Mouse (Mus musculus) CH12.LX (cell line): ENCODE results near the gene Pgc. TPM values are rescaled to one million over a fixed set of nuclear protein-coding genes. Genes with fewer than 3 reads are reported as not detected.

Experiments
- DNase-seq: peaks from one replicate; pipeline ENCODE4 v3.0.0-alpha.2; 2013; ENCODE audit errors: extremely low read depth
- H3K27ac ChIP-seq: 2 replicates; pipeline ENCODE4 v1.5.1; 2012; ENCODE audit warnings: low read depth, mild to moderate bottlenecking, control low read depth, moderate library complexity; ENCODE audit not compliant: insufficient read depth
- H3K27me3 ChIP-seq: replicated peaks from 2 replicates; pipeline ENCODE3; 2012; ENCODE audit warnings: inconsistent platforms
- H3K36me3 ChIP-seq, 2 experiments: replicated peaks in 1 of 2; 2 replicates each; pipeline versions ENCODE3 to v1.6.1; 2012; ENCODE audit warnings: inconsistent platforms in 1 of 2, low read length in 1 of 2, mild to moderate bottlenecking in 1 of 2, mixed read lengths in 1 of 2, moderate library complexity in 1 of 2; ENCODE audit not compliant: control insufficient read depth in 1 of 2, insufficient read depth in 1 of 2
- H3K4me1 ChIP-seq, 2 experiments: 2 replicates each; pipeline ENCODE4 v1.6.1; 2012; ENCODE audit warnings: inconsistent platforms in 1 of 2, moderate library complexity in 1 of 2; ENCODE audit not compliant: insufficient read depth in 2 of 2, control insufficient read depth in 1 of 2
- H3K4me2 ChIP-seq: 2 replicates; pipeline ENCODE4 v1.6.1; 2012; ENCODE audit warnings: low read depth, mild to moderate bottlenecking, control low read depth; ENCODE audit not compliant: poor library complexity, insufficient read depth, severe bottlenecking
- H3K4me3 ChIP-seq, 3 experiments: fragments of 150-350 bp in 1 of 3; sonication (generic) in 1 of 3; replicated peaks in 1 of 3; 2 replicates each; pipeline versions ENCODE3 to v1.5.1; 2011 to 2012; ENCODE audit warnings: low read depth in 2 of 3, low read length in 2 of 3, mild to moderate bottlenecking in 2 of 3, moderate library complexity in 2 of 3, control low read depth in 1 of 3, improper control_type of control experiment in 1 of 3, inconsistent platforms in 1 of 3, mixed read lengths in 1 of 3; ENCODE audit not compliant: poor library complexity in 1 of 3
- H3K79me2 ChIP-seq: replicated peaks from 2 replicates; pipeline ENCODE4 v1.6.1; 2012; ENCODE audit warnings: mild to moderate bottlenecking, moderate library complexity; ENCODE audit not compliant: control insufficient read depth, poor library complexity, insufficient read depth, severe bottlenecking; ENCODE audit errors: extremely low read depth
- H3K9ac ChIP-seq: 2 replicates; pipeline ENCODE4 v1.6.1; 2012; ENCODE audit warnings: low read depth, mild to moderate bottlenecking, control low read depth, moderate library complexity; ENCODE audit not compliant: insufficient read depth
- H3K9me3 ChIP-seq: replicated peaks from 2 replicates; pipeline ENCODE3; 2012; ENCODE audit warnings: low read length, inconsistent platforms, mixed read lengths
- BHLHE40 ChIP-seq: IDR thresholded peaks from 2 replicates; pipeline ENCODE4 v1.6.1; 2011; ENCODE audit warnings: mild to moderate bottlenecking, low read depth, low read length, improper control_type of control experiment
- CHD1 ChIP-seq: IDR thresholded peaks from 2 replicates; pipeline ENCODE4 v1.6.1; 2012; ENCODE audit warnings: low read depth, low read length, improper control_type of control experiment, inconsistent platforms
- CHD2 ChIP-seq: IDR thresholded peaks from 2 replicates; pipeline ENCODE4 v1.6.1; 2011; ENCODE audit warnings: low read length, improper control_type of control experiment
- CTCF ChIP-seq, 2 experiments: IDR thresholded peaks in 1 of 2; conservative IDR thresholded peaks in 1 of 2; 2 replicates each; pipeline ENCODE4 v1.5.1; 2011 to 2012; ENCODE audit warnings: low read depth in 2 of 2, low read length in 2 of 2, improper control_type of control experiment in 1 of 2, inconsistent platforms in 1 of 2, mild to moderate bottlenecking in 1 of 2, moderate library complexity in 1 of 2
- E2F4 ChIP-seq: IDR thresholded peaks from 2 replicates; pipeline ENCODE4 v1.6.1; 2011; ENCODE audit warnings: low read depth, low read length, improper control_type of control experiment; ENCODE audit not compliant: insufficient replicate concordance
- ELF1 ChIP-seq: IDR thresholded peaks from 2 replicates; pipeline ENCODE4 v1.6.1; 2014; ENCODE audit warnings: low read depth, mild to moderate bottlenecking, inconsistent platforms, low read length, improper control_type of control experiment
- EP300 ChIP-seq: IDR thresholded peaks from 2 replicates; pipeline ENCODE4 v1.6.1; 2011; ENCODE audit warnings: low read length, improper control_type of control experiment
- ETS1 ChIP-seq: conservative IDR thresholded peaks from 2 replicates; pipeline ENCODE4 v1.6.1; 2012; ENCODE audit warnings: low read depth, mild to moderate bottlenecking, inconsistent platforms, low read length, improper control_type of control experiment, moderate library complexity
- HCFC1 ChIP-seq: IDR thresholded peaks from 2 replicates; pipeline ENCODE4 v1.6.1; 2012; ENCODE audit warnings: low read depth, mild to moderate bottlenecking, inconsistent platforms, low read length, improper control_type of control experiment
- IRF4 ChIP-seq: IDR thresholded peaks from 2 replicates; pipeline ENCODE4 v1.6.1; 2014; ENCODE audit warnings: low read depth, mild to moderate bottlenecking, inconsistent platforms, low read length, improper control_type of control experiment
- JUN ChIP-seq: IDR thresholded peaks from 2 replicates; pipeline ENCODE4 v1.6.1; 2011; ENCODE audit warnings: low read depth, mild to moderate bottlenecking, low read length, improper control_type of control experiment, moderate library complexity; ENCODE audit not compliant: insufficient read depth
- JUND ChIP-seq: conservative IDR thresholded peaks from 2 replicates; pipeline ENCODE4 v1.6.1; 2011; ENCODE audit warnings: low read depth, low read length, improper control_type of control experiment
- KAT2A ChIP-seq: IDR thresholded peaks from 2 replicates; pipeline ENCODE4 v1.6.1; 2012; ENCODE audit warnings: low read length, improper control_type of control experiment, inconsistent platforms; ENCODE audit not compliant: insufficient replicate concordance
- MAFK ChIP-seq: IDR thresholded peaks from 2 replicates; pipeline ENCODE4 v1.6.1; 2011; ENCODE audit warnings: low read length, improper control_type of control experiment; ENCODE audit not compliant: insufficient replicate concordance
- MAX ChIP-seq: IDR thresholded peaks from 2 replicates; pipeline ENCODE4 v1.6.1; 2011; ENCODE audit warnings: low read length, improper control_type of control experiment
- MAZ ChIP-seq: IDR thresholded peaks from 2 replicates; pipeline ENCODE4 v1.6.1; 2012; ENCODE audit warnings: low read depth, mild to moderate bottlenecking, inconsistent platforms, low read length, improper control_type of control experiment, moderate library complexity
- MEF2A ChIP-seq: IDR thresholded peaks from 2 replicates; pipeline ENCODE4 v1.6.1; 2014; ENCODE audit warnings: low read depth, mild to moderate bottlenecking, inconsistent platforms, low read length, improper control_type of control experiment, borderline replicate concordance
- MXI1 ChIP-seq: IDR thresholded peaks from 2 replicates; pipeline ENCODE4 v1.6.1; 2011; ENCODE audit warnings: mild to moderate bottlenecking, low read depth, low read length, improper control_type of control experiment
- MYC ChIP-seq: IDR thresholded peaks from 2 replicates; pipeline ENCODE4 v1.6.1; 2011; ENCODE audit warnings: low read depth, mild to moderate bottlenecking, improper control_type of control experiment, low read length
- NRF1 ChIP-seq: IDR thresholded peaks from 2 replicates; pipeline ENCODE4 v1.6.1; 2014; ENCODE audit warnings: low read depth, mild to moderate bottlenecking, inconsistent platforms, low read length, improper control_type of control experiment, moderate library complexity
- PAX5 ChIP-seq: IDR thresholded peaks from 2 replicates; pipeline ENCODE4 v1.6.1; 2012; ENCODE audit warnings: low read length, inconsistent platforms, mixed read lengths
- POLR2AphosphoS2 ChIP-seq: IDR thresholded peaks from 2 replicates; pipeline ENCODE4 v1.6.1; 2011; ENCODE audit warnings: low read depth, low read length, improper control_type of control experiment
- RAD21 ChIP-seq: IDR thresholded peaks from 2 replicates; pipeline ENCODE4 v1.6.1; 2011; ENCODE audit warnings: low read depth, mild to moderate bottlenecking, low read length, improper control_type of control experiment, moderate library complexity
- RCOR1 ChIP-seq: conservative IDR thresholded peaks from 2 replicates; pipeline ENCODE4 v1.6.1; 2012; ENCODE audit warnings: low read depth, mild to moderate bottlenecking, inconsistent platforms, low read length, improper control_type of control experiment
- SIN3A ChIP-seq: IDR thresholded peaks from 2 replicates; pipeline ENCODE4 v1.6.1; 2012; ENCODE audit warnings: low read length, improper control_type of control experiment, inconsistent platforms
- SMC3 ChIP-seq: IDR thresholded peaks from 2 replicates; pipeline ENCODE4 v1.6.1; 2011; ENCODE audit warnings: low read depth, low read length, improper control_type of control experiment
- TBP ChIP-seq: conservative IDR thresholded peaks from 2 replicates; pipeline ENCODE4 v1.6.1; 2011; ENCODE audit warnings: low read depth, low read length, improper control_type of control experiment
- TCF12 ChIP-seq: IDR thresholded peaks from 2 replicates; pipeline ENCODE4 v1.6.1; 2014; ENCODE audit warnings: low read depth, mild to moderate bottlenecking, inconsistent platforms, low read length, improper control_type of control experiment
- UBTF ChIP-seq: IDR thresholded peaks from 2 replicates; pipeline ENCODE4 v1.6.1; 2012; ENCODE audit warnings: low read depth, mild to moderate bottlenecking, inconsistent platforms, low read length, improper control_type of control experiment, moderate library complexity
- USF1 ChIP-seq: IDR thresholded peaks from 2 replicates; pipeline ENCODE4 v1.6.1; 2014; ENCODE audit warnings: low read depth, mild to moderate bottlenecking, inconsistent platforms, low read length, improper control_type of control experiment
- ZNF384 ChIP-seq: IDR thresholded peaks from 2 replicates; pipeline ENCODE4 v1.6.1; 2012; ENCODE audit warnings: low read depth, low read length, improper control_type of control experiment, inconsistent platforms
- dilution Hi-C: fragments of 300-500 bp; cut with MboI; formaldehyde crosslinking; loops from 2 replicates; pipeline ENCODE4 v1.14.3; 2020; ENCODE audit warnings: low sequenced_read_pairs; ENCODE audit not compliant: extremely low pct_unique_long_range_greater_than_20kb, extremely low pct_ligation_motif_present
- in situ Hi-C: fragments of 300-500 bp; cut with MboI; formaldehyde crosslinking; loops from 3 replicates; pipeline ENCODE4 v1.14.3; 2019; ENCODE audit warnings: low sequenced_read_pairs, low pct_ligation_motif_present, low pct_unique_long_range_greater_than_20kb, mixed read lengths
- polyA plus RNA-seq: library from polyadenylated mRNA; unstranded; fragments of >175 nt; gene quantifications from 2 replicates; pipeline ENCODE4 v1.2.1, GENCODE M21; 2012; ENCODE audit warnings: low read depth; ENCODE audit not compliant: insufficient read length
- total RNA-seq, 2 experiments: library from RNA; depleted of rRNA; stranded (reverse); fragments of 300-350 nt in 1 of 2; fragments of >200 nt in 1 of 2; gene quantifications; 2 replicates each; pipeline ENCODE4 v1.2.3; 2012 to 2014

The Pgc gene
- total and polyA plus RNA-seq, 3 experiments: not detected

GRCm38 (mm10) chr17:47768707-47769276, 42.1 kb downstream of the Pgc start:
- peaks cover 3 to 45% of the 10 kb centered on the region in 2 experiments for H3K36me3 ChIP-seq
- TF ChIP-seq NRF1: peak; percentile 38
- TF ChIP-seq MEF2A: peak; percentile 100
- TF ChIP-seq ETS1: peak; percentile 97
- TF ChIP-seq MXI1: peak; percentile 57; the same call in 1 of the 2 replicates
- TF ChIP-seq E2F4: no peak
- TF ChIP-seq PAX5: no peak
- no peak for TF ChIP-seq USF1
- no peak for TF ChIP-seq POLR2AphosphoS2
- TF ChIP-seq MAZ: peak; percentile 99
- peak; percentile 97 for TF ChIP-seq EP300
- TF ChIP-seq SMC3: peak; percentile 67
- peak; percentile 100 for TF ChIP-seq IRF4
- TF ChIP-seq MAFK: peak; percentile 89
- TF ChIP-seq JUND: peak; percentile 96
- 0 out of 2 replicates have a peak, but pooled peaks have one; percentile 48 for TF ChIP-seq KAT2A
- TF ChIP-seq CHD2: peak; percentile 96
- TF ChIP-seq HCFC1: peak; percentile 45; the same call in 1 of the 2 replicates
- peak; percentile 95 for TF ChIP-seq BHLHE40
- TF ChIP-seq UBTF: no peak
- TF ChIP-seq SIN3A: peak; percentile 87
- peak; percentile 51 for TF ChIP-seq ELF1
- TF ChIP-seq RCOR1: peak; percentile 94; the same call in 1 of the 2 replicates
- peak; percentile 89 for TF ChIP-seq JUN
- TF ChIP-seq TCF12: peak; percentile 98
- peak; percentile 74 for TF ChIP-seq MAX
- TF ChIP-seq CTCF (conservative IDR thresholded peaks at IDR 0.05 in 1 of 2, IDR thresholded peaks at IDR 0.05 in 1 of 2; ENCODE audit: low read depth in 2 of 2, low read length in 2 of 2): peak; percentile 60 to 83
- TF ChIP-seq RAD21: peak; percentile 41
- TF ChIP-seq MYC: peak; percentile 68
- TF ChIP-seq CHD1: no peak
- TF ChIP-seq ZNF384: no peak
- no peak for TF ChIP-seq TBP
- peaks cover 42 to 81% of the 10 kb centered on the region in 2 experiments for H3K4me1 ChIP-seq
- peak overlapping the region; percentile 77 for H3K4me2 ChIP-seq
- in situ Hi-C loops: no loop called here
- H3K4me3 ChIP-seq: peak overlapping the region; percentile 32 to 45 (median 41)
- peaks cover 22% of the 10 kb centered on the region for H3K9me3 ChIP-seq
- dilution Hi-C loops: no loop called here
- H3K27me3 ChIP-seq: no peaks in the 10 kb centered on the region
- peak overlapping the region; percentile 91 for H3K27ac ChIP-seq
- peak overlapping the region; percentile 46 for H3K9ac ChIP-seq
- peak; percentile 97 for DNase-seq
- H3K79me2 ChIP-seq: peaks cover 9% of the 10 kb centered on the region; the same call in 1 of the 2 replicates
